Mouse (Mus musculus): ENCODE results near the gene Lrrc10b. TPM values are rescaled to one million over a fixed set of nuclear protein-coding genes. Genes with fewer than 3 reads are reported as not detected.

Gene Lrrc10b
- total RNA-seq (2021): 1 to 10 TPM in 1 of 2 experiments, under 1 TPM in 1; 0.49 to 1.2 TPM
- long read RNA-seq, experiment 1, partial matches to known transcripts: 0 of 4 reads
- long read RNA-seq, experiment 1, other reads (novel, unspliced or antisense): 0 of 4 reads
- long read RNA-seq, experiment 2, partial matches to known transcripts: 0 of 2 reads
- long read RNA-seq, experiment 2, other reads (novel, unspliced or antisense): 0 of 2 reads

- DNase-seq (ENCODE audit: low spot score in 2 of 2): peak in 1 of 2 experiments; percentile 58
Observed at GRCm38 (mm10) chr19:10456752-10457483, at the start of gene Lrrc10b. Gene Lrrc10b, minus strand, starts transcription at chr19:10457473.

GRCm38 (mm10) chr19:10502571-10502970 is 45.3 kb upstream of the Lrrc10b start:
- no peak for DNase-seq (ENCODE audit: low spot score in 2 of 2)

GRCm38 (mm10) chr19:10500581-10500980 is 43.3 kb upstream of the Lrrc10b start:
- DNase-seq (ENCODE audit: low spot score in 2 of 2): no peak

GRCm38 (mm10) chr19:10497512-10498160 is 40.4 kb upstream of the Lrrc10b start:
- DNase-seq (ENCODE audit: low spot score in 2 of 2): no peak

GRCm38 (mm10) chr19:10496976-10497375 is 39.7 kb upstream of the Lrrc10b start:
- no peak for DNase-seq (ENCODE audit: low spot score in 2 of 2)

- DNase-seq (ENCODE audit: low spot score in 2 of 2): no peak
Observed at GRCm38 (mm10) chr19:10495670-10496069, 38.4 kb upstream of the Lrrc10b start.

GRCm38 (mm10) chr19:10486264-10486738 is 29.0 kb upstream of the Lrrc10b start:
- DNase-seq (ENCODE audit: low spot score in 2 of 2): peak in 1 of 2 experiments; percentile 42

GRCm38 (mm10) chr19:10482703-10483102 is 25.4 kb upstream of the Lrrc10b start, which contains the start of gene Ppp1r32:
Gene Ppp1r32, minus strand, starts transcription at chr19:10482928.
- DNase-seq (ENCODE audit: low spot score in 2 of 2): no peak

GRCm38 (mm10) chr19:10479541-10479940 is 22.3 kb upstream of the Lrrc10b start:
- no peak for DNase-seq (ENCODE audit: low spot score in 2 of 2)

GRCm38 (mm10) chr19:10473779-10474178 is 16.5 kb upstream of the Lrrc10b start:
- no peak for DNase-seq (ENCODE audit: low spot score in 2 of 2)

- DNase-seq (ENCODE audit: low spot score in 2 of 2): no peak
Observed at GRCm38 (mm10) chr19:10472958-10473357, 15.7 kb upstream of the Lrrc10b start.

- no peak for DNase-seq (ENCODE audit: low spot score in 2 of 2)
Observed at GRCm38 (mm10) chr19:10469171-10469658, 11.9 kb upstream of the Lrrc10b start.

GRCm38 (mm10) chr19:10464427-10464826 is 7.2 kb upstream of the Lrrc10b start:
- DNase-seq (ENCODE audit: low spot score in 2 of 2): no peak

- no peak for DNase-seq (ENCODE audit: low spot score in 2 of 2)
Observed at GRCm38 (mm10) chr19:10461584-10461983, 4.3 kb upstream of the Lrrc10b start.

- DNase-seq (ENCODE audit: low spot score in 2 of 2): no peak
Observed at GRCm38 (mm10) chr19:10459907-10460306, 2.6 kb upstream of the Lrrc10b start.

GRCm38 (mm10) chr19:10458096-10458495 is 823 bp upstream of the Lrrc10b start:
- no peak for DNase-seq (ENCODE audit: low spot score in 2 of 2)

GRCm38 (mm10) chr19:10457484-10457800 is 169 bp upstream of the Lrrc10b start:
- DNase-seq (ENCODE audit: low spot score in 2 of 2): peak in 1 of 2 experiments; percentile 54

- DNase-seq (ENCODE audit: low spot score in 2 of 2): no peak
Observed at GRCm38 (mm10) chr19:10455437-10455806, 1.9 kb downstream of the Lrrc10b start.

- DNase-seq (ENCODE audit: low spot score in 2 of 2): no peak
Observed at GRCm38 (mm10) chr19:10454718-10455436, 2.4 kb downstream of the Lrrc10b start.

GRCm38 (mm10) chr19:10449708-10450107 is 7.6 kb downstream of the Lrrc10b start:
- peak in 1 of 2 experiments; percentile 61 for DNase-seq (ENCODE audit: low spot score in 2 of 2)

- DNase-seq (ENCODE audit: low spot score in 2 of 2): no peak
Observed at GRCm38 (mm10) chr19:10449190-10449589, 8.1 kb downstream of the Lrrc10b start.
